Mouse (Mus musculus): ENCODE results near the gene Tmem176b.

The Tmem176b gene

DNA sequence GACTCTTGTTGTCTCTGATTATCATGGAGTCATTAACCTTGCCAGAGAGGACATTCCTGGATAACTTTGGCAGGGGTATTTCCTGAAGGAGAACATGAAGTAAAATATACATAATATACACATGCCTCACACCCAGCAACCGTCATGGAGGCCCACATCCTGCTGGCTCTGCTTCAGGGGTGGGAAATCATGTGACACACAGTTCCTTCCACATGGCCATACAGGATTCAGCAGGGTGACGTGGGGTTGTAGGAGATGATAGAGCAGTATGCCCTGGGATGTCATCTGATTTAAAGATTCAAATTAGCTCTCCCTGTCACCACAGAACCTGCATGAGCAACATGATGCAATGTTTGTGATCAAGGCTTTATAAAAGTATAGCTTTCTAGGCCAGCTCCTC lies 53.4 kb downstream of the Tmem176b start:
- DNase-seq (ENCODE audit: low spot score): no peak

GRCm38 (mm10) chr6:48785601-48786000 lies 55.7 kb downstream of the Tmem176b start:
- DNase-seq (ENCODE audit: low spot score): no peak

DNA sequence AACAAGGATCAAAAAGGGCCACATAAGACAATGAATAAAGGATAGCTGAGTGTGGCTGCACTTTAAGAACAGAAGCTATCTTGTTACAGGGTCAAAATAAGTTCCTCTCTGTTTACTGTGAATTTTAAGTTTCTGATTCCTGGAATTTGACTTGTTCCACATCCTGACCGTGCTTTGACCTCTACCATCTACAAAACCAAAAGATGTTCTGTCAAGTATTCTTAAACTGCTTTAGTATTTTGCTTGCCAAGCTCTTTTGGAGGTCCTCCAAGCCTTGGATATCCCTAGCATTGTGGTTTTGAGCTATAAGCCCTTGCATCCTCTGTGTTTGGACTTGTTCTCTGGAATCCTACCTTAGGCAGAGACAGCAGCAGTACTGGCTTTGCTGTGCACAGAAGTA lies 56.1 kb downstream of the Tmem176b start:
- no peak for DNase-seq (ENCODE audit: low spot score)

GRCm38 (mm10) chr6:48784406-48784805 lies 56.9 kb downstream of the Tmem176b start:
- no peak for DNase-seq (ENCODE audit: low spot score)
